Mouse (Mus musculus): ENCODE data around the gene Prss44. TPM values are rescaled to one million over a fixed set of nuclear protein-coding genes. Genes with fewer than 3 reads are reported as not detected.

The Prss44 gene
- not detected in 2 replicates for polyA plus RNA-seq (2014; fragmentation: Nextera tagmentation; extraction: Ambion mirVana)

DNA sequence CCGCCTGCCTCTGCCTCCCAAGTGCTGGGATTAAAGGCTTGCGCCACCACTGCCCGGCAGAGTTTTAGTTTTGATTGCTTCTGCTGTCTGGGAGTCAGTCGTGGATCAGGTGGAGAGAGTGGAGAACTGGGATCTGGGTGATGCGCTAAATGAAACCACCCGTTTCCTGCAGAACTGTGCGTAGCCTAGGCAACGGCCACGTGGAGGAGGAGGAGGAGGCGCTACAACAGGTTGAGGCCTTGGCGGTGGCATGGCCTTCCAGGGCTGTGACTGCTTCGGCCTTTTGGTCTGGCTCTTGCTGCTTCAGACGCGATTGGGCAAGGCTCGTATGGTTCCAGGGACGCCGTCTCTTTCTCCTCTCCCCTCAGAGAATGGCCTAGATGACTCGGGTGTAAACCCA, at the start of gene Prss44:
Gene Prss44, plus strand, starts transcription at position 206 of the 400 bp plus-strand sequence.
- ATAC-seq (ENCODE audit: low read depth) (no peak), DNase-seq (ENCODE audit: low spot score) (no peak)
- 59% methylated on average over 17 of the region's 18 CpGs for WGBS
- Histone ChIP-seq H3K27ac (replicated peaks; ENCODE audit: low read depth, low read length) (no peak within 1 kb of the TSS), H3K36me3 (ENCODE audit: control insufficient read depth, insufficient read depth, low read length) (no peaks in the 10 kb centered on the region), H3K4me2 (ENCODE audit: low read depth, low read length) (no peak within 1 kb of the TSS), H3K4me1 (ENCODE audit: control insufficient read depth, insufficient read depth, low read length) (no peaks in the 10 kb centered on the region), H3K9ac (ENCODE audit: low read depth, low read length) (no peak within 1 kb of the TSS), H3K4me3 (ENCODE audit: low read depth, low read length) (no peak within 1 kb of the TSS), H3K9me3 (ENCODE audit: control insufficient read depth, low read length) (no peaks in the 10 kb centered on the region), H3K27me3 (replicated peaks; ENCODE audit: control insufficient read depth, insufficient read depth, low read length) (no peaks in the 10 kb centered on the region)

DNA sequence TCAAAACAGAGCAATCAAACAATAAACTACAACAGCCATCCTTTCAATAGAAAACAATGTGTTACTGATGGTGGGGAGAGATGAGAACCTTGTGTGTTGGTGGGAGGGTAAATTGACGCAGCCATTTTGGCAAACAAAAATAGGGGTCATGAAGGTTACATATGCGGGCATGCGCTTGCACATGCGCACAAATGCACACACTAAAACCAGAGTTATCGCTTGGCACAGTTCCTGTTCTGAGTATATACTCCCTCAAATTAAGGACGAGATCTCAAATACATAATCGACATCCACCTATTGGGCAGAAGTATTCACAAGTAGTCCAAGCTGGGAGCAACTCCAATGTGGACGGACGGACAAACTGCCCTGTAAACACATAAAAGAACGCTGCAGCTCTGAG, 41.5 kb upstream of the Prss44 start:
- Histone ChIP-seq H3K4me1 (ENCODE audit: control insufficient read depth, insufficient read depth, low read length) (peaks cover 8% of the 10 kb centered on the region), H3K36me3 (ENCODE audit: control insufficient read depth, insufficient read depth, low read length) (no peaks in the 10 kb centered on the region), H3K27me3 (replicated peaks; ENCODE audit: control insufficient read depth, insufficient read depth, low read length) (no peaks in the 10 kb centered on the region), H3K9ac (ENCODE audit: low read depth, low read length) (no peak overlapping the region), H3K9me3 (ENCODE audit: control insufficient read depth, low read length) (no peaks in the 10 kb centered on the region), H3K27ac (replicated peaks; ENCODE audit: low read depth, low read length) (no peak overlapping the region), H3K4me3 (ENCODE audit: low read depth, low read length) (no peak overlapping the region), H3K4me2 (ENCODE audit: low read depth, low read length) (no peak overlapping the region)
- 88% methylated on average over 10 of the region's 10 CpGs for whole genome bisulfite sequencing
- DNase-seq (ENCODE audit: low spot score): no peak
- no peak for ATAC-seq (ENCODE audit: low read depth)

DNA sequence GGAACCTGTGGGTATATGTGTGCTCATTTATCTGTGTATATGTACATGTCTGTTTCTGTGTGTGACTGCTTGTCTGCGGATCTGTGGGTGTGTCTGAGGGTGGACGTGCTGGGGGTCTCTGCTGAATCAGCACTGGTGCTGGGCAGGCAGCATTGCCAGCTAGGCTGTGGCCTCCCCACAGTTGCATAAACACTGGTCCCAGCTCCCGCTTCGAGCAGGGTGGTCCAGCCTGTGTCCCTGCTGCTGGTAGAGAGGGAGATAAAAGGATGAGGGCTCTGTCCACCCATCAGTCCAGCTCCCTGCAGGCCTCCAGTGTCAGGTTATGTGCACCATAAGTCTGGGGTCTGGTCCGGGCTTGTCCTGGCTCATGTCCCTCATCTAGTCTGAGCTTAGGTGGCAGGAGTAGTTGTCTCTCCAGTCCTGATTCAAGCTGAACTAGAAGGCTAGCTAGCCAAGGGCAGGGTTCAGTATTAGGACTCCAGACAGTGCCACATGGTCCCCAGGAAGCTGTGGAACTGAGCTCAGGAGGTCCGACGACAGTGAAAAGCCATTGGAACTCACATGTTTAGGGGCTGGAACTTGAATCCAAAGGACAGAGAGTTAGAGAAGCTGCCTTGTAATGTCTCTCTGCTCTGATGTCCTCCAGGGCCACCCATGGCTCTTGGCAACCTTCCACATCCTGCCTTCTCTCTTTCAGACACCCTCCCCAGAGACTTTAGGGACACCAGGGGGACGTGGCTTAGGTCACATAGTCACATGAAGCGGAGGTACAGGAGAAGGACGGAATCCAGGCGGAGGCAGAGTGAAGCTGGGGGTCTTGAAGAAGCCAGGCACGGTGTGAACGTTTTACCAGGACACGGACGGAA, 39.2 kb upstream of the Prss44 start:
- Histone ChIP-seq H3K9ac (ENCODE audit: low read depth, low read length) (0 out of 2 replicates have a peak overlapping the region, but pooled peaks have one; percentile 27), H3K4me2 (ENCODE audit: low read depth, low read length) (no peak overlapping the region), H3K4me1 (ENCODE audit: control insufficient read depth, insufficient read depth, low read length) (peaks cover 21% of the 10 kb centered on the region), H3K27ac (replicated peaks; ENCODE audit: low read depth, low read length) (peak overlapping the region; percentile 8; the same call in 1 of the 2 replicates), H3K4me3 (ENCODE audit: low read depth, low read length) (no peak overlapping the region), H3K36me3 (ENCODE audit: control insufficient read depth, insufficient read depth, low read length) (no peaks in the 10 kb centered on the region), H3K9me3 (ENCODE audit: control insufficient read depth, low read length) (no peaks in the 10 kb centered on the region), H3K27me3 (replicated peaks; ENCODE audit: control insufficient read depth, insufficient read depth, low read length) (no peaks in the 10 kb centered on the region)
- ATAC-seq (ENCODE audit: low read depth) (no peak), DNase-seq (ENCODE audit: low spot score) (no peak)
- WGBS: 63% methylated on average over 15 of the region's 15 CpGs

GRCm38 (mm10) chr9:110775269-110776022, 38.3 kb upstream of the Prss44 start:
- ATAC-seq (ENCODE audit: low read depth) (0 out of 2 replicates have a peak, but pooled peaks have one; percentile 17), DNase-seq (ENCODE audit: low spot score) (peak; percentile 44)
- Histone ChIP-seq H3K4me3 (ENCODE audit: low read depth, low read length) (no peak overlapping the region), H3K9ac (ENCODE audit: low read depth, low read length) (0 out of 2 replicates have a peak overlapping the region, but pooled peaks have one; percentile 27), H3K4me2 (ENCODE audit: low read depth, low read length) (no peak overlapping the region), H3K27me3 (replicated peaks; ENCODE audit: control insufficient read depth, insufficient read depth, low read length) (no peaks in the 10 kb centered on the region), H3K4me1 (ENCODE audit: control insufficient read depth, insufficient read depth, low read length) (peaks cover 22% of the 10 kb centered on the region), H3K27ac (replicated peaks; ENCODE audit: low read depth, low read length) (peak overlapping the region; percentile 8; the same call in 1 of the 2 replicates), H3K36me3 (ENCODE audit: control insufficient read depth, insufficient read depth, low read length) (no peaks in the 10 kb centered on the region), H3K9me3 (ENCODE audit: control insufficient read depth, low read length) (no peaks in the 10 kb centered on the region)
- WGBS: 52% methylated on average over 7 of the region's 10 CpGs

- Histone ChIP-seq H3K9ac (ENCODE audit: low read depth, low read length) (no peak overlapping the region), H3K9me3 (ENCODE audit: control insufficient read depth, low read length) (no peaks in the 10 kb centered on the region), H3K27me3 (replicated peaks; ENCODE audit: control insufficient read depth, insufficient read depth, low read length) (no peaks in the 10 kb centered on the region), H3K4me3 (ENCODE audit: low read depth, low read length) (no peak overlapping the region), H3K4me2 (ENCODE audit: low read depth, low read length) (no peak overlapping the region), H3K36me3 (ENCODE audit: control insufficient read depth, insufficient read depth, low read length) (no peaks in the 10 kb centered on the region), H3K4me1 (ENCODE audit: control insufficient read depth, insufficient read depth, low read length) (peaks cover 27% of the 10 kb centered on the region), H3K27ac (replicated peaks; ENCODE audit: low read depth, low read length) (no peak overlapping the region)
- 71% methylated on average over 1 of the region's 1 CpGs for WGBS
- ATAC-seq (ENCODE audit: low read depth) (no peak), DNase-seq (ENCODE audit: low spot score) (no peak)
Measured at GRCm38 (mm10) chr9:110778100-110778499, 35.7 kb upstream of the Prss44 start.

- DNase-seq (ENCODE audit: low spot score): no peak
- WGBS: 85% methylated on average over 7 of the region's 7 CpGs
- Histone ChIP-seq H3K4me3 (ENCODE audit: low read depth, low read length) (no peak overlapping the region), H3K27me3 (replicated peaks; ENCODE audit: control insufficient read depth, insufficient read depth, low read length) (no peaks in the 10 kb centered on the region), H3K4me2 (ENCODE audit: low read depth, low read length) (no peak overlapping the region), H3K4me1 (ENCODE audit: control insufficient read depth, insufficient read depth, low read length) (peaks cover 27% of the 10 kb centered on the region), H3K9ac (ENCODE audit: low read depth, low read length) (no peak overlapping the region), H3K36me3 (ENCODE audit: control insufficient read depth, insufficient read depth, low read length) (no peaks in the 10 kb centered on the region), H3K9me3 (ENCODE audit: control insufficient read depth, low read length) (no peaks in the 10 kb centered on the region), H3K27ac (replicated peaks; ENCODE audit: low read depth, low read length) (no peak overlapping the region)
- no peak for ATAC-seq (ENCODE audit: low read depth)
Measured at GRCm38 (mm10) chr9:110778559-110778958, 35.2 kb upstream of the Prss44 start.

- ATAC-seq (ENCODE audit: low read depth) (no peak), DNase-seq (ENCODE audit: low spot score) (no peak)
- Histone ChIP-seq H3K4me2 (ENCODE audit: low read depth, low read length) (no peak overlapping the region), H3K36me3 (ENCODE audit: control insufficient read depth, insufficient read depth, low read length) (no peaks in the 10 kb centered on the region), H3K9me3 (ENCODE audit: control insufficient read depth, low read length) (no peaks in the 10 kb centered on the region), H3K4me1 (ENCODE audit: control insufficient read depth, insufficient read depth, low read length) (peaks cover 27% of the 10 kb centered on the region), H3K4me3 (ENCODE audit: low read depth, low read length) (no peak overlapping the region), H3K27me3 (replicated peaks; ENCODE audit: control insufficient read depth, insufficient read depth, low read length) (no peaks in the 10 kb centered on the region), H3K9ac (ENCODE audit: low read depth, low read length) (no peak overlapping the region), H3K27ac (replicated peaks; ENCODE audit: low read depth, low read length) (no peak overlapping the region)
- WGBS: 57% methylated on average over 5 of the region's 5 CpGs
Measured at GRCm38 (mm10) chr9:110779242-110779913, 34.4 kb upstream of the Prss44 start.

GRCm38 (mm10) chr9:110781256-110781721, 32.5 kb upstream of the Prss44 start:
- peak overlapping the region; percentile 76 for H3K9ac ChIP-seq (ENCODE audit: low read depth, low read length)
- ATAC-seq (ENCODE audit: low read depth) (peak; percentile 96), DNase-seq (ENCODE audit: low spot score) (peak; percentile 95)
- H3K4me3 ChIP-seq (ENCODE audit: low read depth, low read length): peak overlapping the region; percentile 48
- no peaks in the 10 kb centered on the region for H3K36me3 ChIP-seq (ENCODE audit: control insufficient read depth, insufficient read depth, low read length)
- no peaks in the 10 kb centered on the region for H3K27me3 ChIP-seq (replicated peaks; ENCODE audit: control insufficient read depth, insufficient read depth, low read length)
- no peaks in the 10 kb centered on the region for H3K9me3 ChIP-seq (ENCODE audit: control insufficient read depth, low read length)
- peak overlapping the region; percentile 79 for H3K4me2 ChIP-seq (ENCODE audit: low read depth, low read length)
- WGBS: under 1% methylated on average over 35 of the region's 43 CpGs
- H3K27ac ChIP-seq (replicated peaks; ENCODE audit: low read depth, low read length): peak overlapping the region; percentile 78
- H3K4me1 ChIP-seq (ENCODE audit: control insufficient read depth, insufficient read depth, low read length): peaks cover 20% of the 10 kb centered on the region
